Mouse (Mus musculus) ovary, adult 18-20 months (tissue): ENCODE results near the gene Ppil2.

Experiments
- DNase-seq: peaks from one replicate; pipeline ENCODE4 v3.0.0; 2022; ENCODE audit warnings: low spot score, mixed read lengths

Gene Ppil2

DNA sequence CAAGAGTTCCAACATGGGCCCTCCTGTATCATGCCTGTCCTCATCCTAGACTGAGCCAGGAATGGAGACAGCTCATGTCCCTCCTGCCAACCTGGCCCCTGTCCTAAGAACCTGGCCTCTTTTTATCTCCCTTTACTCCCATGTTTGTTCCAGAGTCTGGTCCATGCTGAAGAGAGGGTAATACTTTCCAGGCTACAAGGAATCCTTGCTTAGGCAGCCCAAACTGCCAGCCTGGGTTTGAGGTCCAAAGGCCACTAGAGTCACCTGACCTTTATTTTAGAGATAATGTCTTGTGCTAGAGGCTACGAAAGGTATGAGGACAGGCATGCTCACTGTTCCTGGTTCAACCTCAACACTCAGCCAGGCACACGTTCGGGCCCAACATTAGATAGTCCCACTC lies 14.1 kb downstream of the Ppil2 start:
- DNase-seq: no peak

GRCm38 (mm10) chr16:17088346-17088745 lies 22.7 kb downstream of the Ppil2 start:
- DNase-seq: no peak

GRCm38 (mm10) chr16:17086669-17087193 lies 24.3 kb downstream of the Ppil2 start:
- no peak for DNase-seq

GRCm38 (mm10) chr16:17086241-17086640 lies 24.8 kb downstream of the Ppil2 start:
- DNase-seq: no peak

DNA sequence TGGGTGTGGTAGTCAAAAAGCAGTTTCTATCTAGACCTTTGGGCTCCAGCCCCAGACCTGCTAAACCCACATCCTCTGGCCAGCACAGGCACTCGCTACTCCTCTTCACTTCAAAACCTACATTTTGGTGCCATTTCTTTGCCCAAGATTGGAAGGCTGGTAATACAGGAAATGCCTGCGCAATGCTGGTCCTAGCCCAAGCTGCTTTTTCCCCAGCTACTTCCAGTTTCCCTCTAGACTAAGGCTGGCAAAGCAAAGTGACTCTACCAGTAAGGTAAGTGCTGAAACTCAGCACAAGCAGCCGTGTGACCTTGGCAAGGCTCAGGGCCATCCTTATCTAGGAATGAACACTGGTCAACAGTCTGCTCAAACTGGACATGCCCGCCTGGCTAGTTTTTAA lies 25.4 kb downstream of the Ppil2 start:
- DNase-seq: peak; percentile 63

- DNase-seq: no peak
Measured at GRCm38 (mm10) chr16:17082121-17082792, 28.8 kb downstream of the Ppil2 start.

DNA sequence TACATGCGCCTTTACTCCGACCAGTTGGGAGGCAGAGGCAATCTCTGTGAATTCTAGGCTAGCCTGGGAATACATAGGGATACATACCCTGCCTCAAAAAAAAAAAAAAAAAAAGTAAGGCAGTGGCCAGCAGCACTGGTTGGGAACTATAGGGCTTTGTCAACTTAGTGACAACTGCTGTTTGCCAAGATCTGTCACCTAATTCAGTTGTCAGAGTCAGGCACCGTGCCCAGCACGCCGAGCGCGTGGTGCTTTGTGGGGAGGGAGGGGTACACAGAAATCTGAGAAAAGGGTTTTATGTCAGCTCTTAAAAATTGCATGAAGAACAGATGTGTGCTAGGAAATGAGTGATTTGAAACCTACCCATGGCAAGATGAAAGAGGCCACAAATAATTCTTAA lies 33.0 kb downstream of the Ppil2 start:
- DNase-seq: no peak

- DNase-seq: no peak
Measured at GRCm38 (mm10) chr16:17076869-17077268, 34.2 kb downstream of the Ppil2 start.

DNA sequence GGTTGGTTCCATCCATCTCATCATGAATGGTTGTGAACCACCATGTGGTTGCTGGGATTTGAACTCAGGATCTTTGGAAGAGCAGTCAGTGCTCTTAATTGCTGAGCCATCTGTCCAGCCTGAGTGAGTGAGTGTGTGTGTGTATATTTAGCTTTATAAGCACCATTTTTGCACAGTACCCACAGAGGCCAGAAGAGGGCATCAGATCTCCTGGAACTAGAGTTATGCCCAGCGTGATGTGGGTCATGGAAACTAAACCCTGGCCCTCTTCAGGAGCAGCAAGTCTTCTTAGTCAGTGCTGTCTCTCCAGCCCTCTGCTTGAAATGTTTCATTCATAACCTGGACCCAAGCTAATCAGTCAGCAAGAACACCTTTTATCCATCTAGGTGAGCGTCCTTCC lies 34.8 kb downstream of the Ppil2 start:
- DNase-seq: no peak

DNA sequence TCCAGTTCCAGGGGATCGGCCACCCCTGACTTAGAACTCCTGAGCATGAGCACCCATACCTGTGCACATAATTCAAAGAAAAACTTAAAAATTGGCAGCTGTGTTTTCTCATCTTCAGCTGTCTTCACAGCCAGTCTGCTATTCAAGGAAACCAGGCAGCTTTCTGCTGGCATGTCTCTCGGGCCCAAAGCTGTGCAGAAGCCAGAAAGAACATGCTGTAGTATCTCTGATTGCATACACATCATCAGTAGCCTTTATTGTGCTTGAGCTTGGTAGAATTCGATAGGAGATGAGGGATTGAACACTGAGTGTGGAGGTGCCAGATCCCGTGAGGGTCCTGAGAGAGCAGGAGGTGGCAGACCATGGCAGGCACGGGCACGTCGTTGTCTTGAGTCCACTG lies 38.1 kb downstream of the Ppil2 start:
- DNase-seq: no peak

GRCm38 (mm10) chr16:17070716-17071115 lies 40.3 kb downstream of the Ppil2 start:
- DNase-seq: no peak

DNA sequence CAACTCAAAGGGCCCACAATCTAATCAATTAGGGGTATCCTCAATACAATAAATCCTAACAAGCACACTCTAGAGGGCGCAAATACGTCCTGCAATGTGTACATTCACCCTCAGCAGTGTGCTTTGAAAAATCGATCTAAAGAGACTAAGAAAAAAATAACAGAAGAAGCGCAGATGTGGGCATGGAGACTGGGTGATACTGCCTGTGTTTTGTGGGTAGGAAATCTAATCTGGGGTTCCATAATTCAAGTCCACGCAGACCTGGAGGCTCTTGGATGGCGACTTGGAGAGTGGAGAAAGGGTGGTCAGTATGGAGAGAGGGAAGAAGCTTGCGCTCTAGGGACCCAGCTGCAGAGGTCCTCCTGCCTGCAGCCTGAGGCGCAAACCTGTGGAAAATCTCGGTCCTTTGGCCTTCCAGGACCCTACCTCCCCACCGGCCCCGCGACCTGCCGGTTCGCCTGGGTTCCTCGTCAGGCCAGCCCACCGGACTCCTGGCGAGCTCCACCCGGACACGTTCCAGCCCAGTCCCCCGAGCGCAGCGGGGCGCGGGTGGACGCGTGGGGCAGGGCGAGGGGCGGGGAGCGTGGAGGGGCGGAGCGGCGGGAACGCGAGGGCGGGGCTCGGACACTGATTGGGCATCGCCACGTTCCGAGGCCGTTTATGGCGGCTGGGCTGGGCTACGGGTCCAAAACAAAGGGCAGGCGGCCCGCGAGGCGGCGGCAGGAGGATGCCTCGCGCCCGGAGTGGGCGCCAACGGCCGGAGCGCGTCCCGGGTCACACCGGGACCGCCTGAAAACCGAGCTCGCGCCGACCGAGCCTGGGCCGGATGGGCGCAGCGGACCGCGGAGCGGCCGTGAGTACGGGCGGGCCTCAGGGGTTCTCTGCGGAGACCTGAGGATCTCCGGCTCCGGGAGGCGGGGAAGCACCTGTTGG lies 41.3 kb downstream of the Ppil2 start, which contains the start of gene Ypel1:
Gene Ypel1, plus strand, starts transcription at position 186 of the 933 bp plus-strand sequence.
- DNase-seq: peak; percentile 84

DNA sequence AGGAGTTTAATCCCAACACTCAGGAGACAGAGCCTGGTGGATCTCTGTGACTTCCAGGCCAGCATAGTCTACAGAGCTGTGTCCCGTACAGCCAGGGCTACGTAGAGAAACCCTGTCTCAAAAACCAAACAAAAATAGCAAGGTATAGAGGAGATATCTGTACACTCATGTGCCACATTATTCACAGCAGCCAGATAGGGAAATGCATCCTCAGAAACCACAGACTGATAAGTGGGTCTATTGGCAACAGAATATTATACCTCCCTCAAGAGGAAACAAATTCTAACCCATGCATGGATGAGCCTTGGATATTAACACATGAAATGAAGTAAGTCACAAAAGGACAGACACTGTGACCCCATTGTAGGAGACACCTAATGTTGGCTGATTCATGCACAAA lies 43.5 kb downstream of the Ppil2 start:
- no peak for DNase-seq

GRCm38 (mm10) chr16:17062338-17062737 lies 48.7 kb downstream of the Ppil2 start:
- DNase-seq: no peak

DNA sequence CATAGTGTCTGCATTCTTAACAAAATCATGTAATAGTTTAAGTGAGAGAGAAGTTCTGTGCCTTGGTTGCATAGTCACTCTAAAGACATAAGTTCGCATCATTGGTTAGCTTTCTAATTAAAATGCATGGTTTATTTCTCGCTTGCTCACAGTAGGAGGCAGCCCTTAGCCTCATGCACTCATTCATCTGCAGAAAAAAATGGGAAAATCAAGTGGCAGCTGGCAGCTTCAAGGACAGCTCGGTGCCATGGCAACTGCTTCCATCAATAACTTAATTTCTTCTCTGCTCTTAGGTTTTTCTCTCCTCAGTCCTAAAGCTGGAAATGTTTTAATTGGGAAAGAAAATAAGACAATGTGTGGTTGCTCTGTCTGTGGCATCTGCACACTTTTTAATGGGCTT lies 55.5 kb downstream of the Ppil2 start:
- no peak for DNase-seq

- no peak for DNase-seq
Measured at GRCm38 (mm10) chr16:17053903-17054302, 57.2 kb downstream of the Ppil2 start.

- DNase-seq: no peak
Measured at GRCm38 (mm10) chr16:17052087-17052486, 59.0 kb downstream of the Ppil2 start.

DNA sequence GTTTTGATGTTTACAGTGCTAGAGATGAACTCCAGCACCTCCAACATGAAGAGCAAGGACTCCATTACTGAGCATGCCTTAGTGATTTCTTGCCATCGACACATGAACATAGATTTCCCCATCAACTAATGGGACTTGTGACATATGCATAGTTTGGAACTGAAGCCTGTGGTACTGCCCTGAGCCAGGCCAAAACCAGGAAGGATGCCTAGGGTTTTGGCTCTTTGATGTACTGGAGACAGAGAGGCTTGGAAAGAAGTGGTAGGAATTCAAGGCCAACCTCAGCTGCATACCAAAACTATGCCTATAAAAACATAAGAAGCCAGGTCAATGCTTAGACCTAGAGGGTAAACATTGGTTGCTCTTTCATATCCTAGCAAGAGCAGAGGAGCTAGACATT lies 61.2 kb downstream of the Ppil2 start:
- no peak for DNase-seq

DNA sequence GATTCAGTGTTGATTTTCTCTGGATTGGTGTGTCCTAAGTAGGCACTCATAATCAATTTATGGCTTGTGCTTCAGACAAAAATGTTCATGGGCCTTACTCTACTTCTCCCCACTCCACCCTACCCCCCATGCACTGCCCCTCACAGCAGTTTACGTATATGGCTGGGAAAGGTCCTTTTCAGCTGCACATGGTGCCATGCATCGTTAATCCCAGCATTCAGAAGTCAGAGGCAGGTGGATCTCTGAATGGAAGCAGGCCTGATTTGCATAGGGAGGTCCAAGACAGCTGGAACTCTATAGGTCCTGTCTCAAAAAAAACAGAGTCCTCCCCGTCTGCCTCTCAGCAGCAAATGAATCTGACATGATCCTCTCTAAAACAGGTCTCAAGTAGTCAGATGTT lies 65.8 kb downstream of the Ppil2 start:
- DNase-seq: no peak

- peak; percentile 47 for DNase-seq
Measured at GRCm38 (mm10) chr16:17044320-17044719, 66.7 kb downstream of the Ppil2 start.

GRCm38 (mm10) chr16:17041417-17041816 lies 69.6 kb downstream of the Ppil2 start:
- DNase-seq: no peak

GRCm38 (mm10) chr16:17040716-17041115 lies 70.3 kb downstream of the Ppil2 start:
- DNase-seq: no peak
